Mouse (Mus musculus): ENCODE results near the gene Pde4a. TPM values are rescaled to one million over a fixed set of nuclear protein-coding genes. Genes with fewer than 3 reads are reported as not detected.

Pde4a gene
- polyA plus RNA-seq, 1 experiment from 2014 or later, result 11.8 TPM

DNA sequence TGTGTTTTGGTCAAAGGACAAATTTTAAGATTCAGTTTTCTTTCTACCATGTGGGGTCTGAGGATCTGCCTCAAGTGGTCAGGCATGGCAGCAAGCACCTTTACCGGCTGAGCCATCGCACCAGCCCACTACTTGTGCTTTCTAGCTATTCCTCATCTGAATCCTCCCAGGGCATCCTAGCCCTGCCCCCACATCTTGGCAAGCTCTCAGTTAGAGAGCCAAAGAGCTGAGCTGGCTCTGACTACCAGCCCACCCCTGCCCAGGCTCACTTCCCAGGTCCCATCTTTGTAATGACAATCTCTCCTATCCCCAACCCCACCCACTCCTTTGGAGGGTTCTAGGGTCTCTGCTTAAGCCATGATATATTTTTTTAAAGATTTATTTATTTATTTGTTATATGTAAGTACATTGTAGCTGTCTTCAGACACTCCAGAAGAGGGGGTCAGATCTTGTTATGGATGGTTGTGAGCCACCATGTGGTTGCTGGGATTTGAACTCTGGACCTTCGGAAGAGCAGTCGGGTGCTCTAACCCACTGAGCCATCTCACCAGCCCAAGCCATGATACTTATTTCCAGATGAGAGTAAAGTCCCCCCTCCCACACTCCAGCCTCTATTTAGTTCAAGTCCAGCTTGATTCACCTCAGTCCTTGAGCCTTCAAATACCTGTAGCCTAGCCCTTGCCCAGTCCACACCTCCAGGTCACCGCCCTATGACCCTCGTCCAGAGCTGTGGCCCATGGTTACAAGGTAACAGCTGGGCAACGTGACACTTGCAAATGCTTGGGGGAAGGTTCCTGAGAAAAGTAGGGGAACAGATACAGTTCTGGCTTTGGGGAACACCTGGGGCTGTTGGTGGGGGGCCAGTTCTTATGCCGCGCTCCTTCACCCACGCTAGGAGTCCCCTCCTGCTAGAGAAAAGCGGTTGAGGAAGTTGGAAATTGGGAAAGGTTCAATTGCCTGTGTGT lies 2.1 kb upstream of the Pde4a start:
- H3K4me1 ChIP-seq (ENCODE audit: control insufficient read depth in 2 of 2, insufficient read depth in 2 of 2, low read length in 2 of 2), result peaks cover 27 to 41% of the 10 kb centered on the region in 2 experiments
- H3K4me2 ChIP-seq (ENCODE audit: low read length), result peak overlapping the region; percentile 98
- no peaks in the 10 kb centered on the region for H3K36me3 ChIP-seq (ENCODE audit: control insufficient read depth, insufficient read depth, low read length)
- no peak for ATAC-seq (ENCODE audit: insufficient number of reproducible peaks, insufficient read depth, low FRiP score, low read depth)
- H3K27me3 ChIP-seq (ENCODE audit: control insufficient read depth, insufficient read depth, low read length), result peaks cover 42% of the 10 kb centered on the region
- H3K9me3 ChIP-seq (ENCODE audit: control insufficient read depth, low read length), result no peaks in the 10 kb centered on the region
- WGBS, result 41% methylated on average over 11 of the region's 11 CpGs
- H3K4me3 ChIP-seq (ENCODE audit: control insufficient read depth in 1 of 2, insufficient read depth in 1 of 2, low read depth in 1 of 2, low read length in 2 of 2), result peak overlapping the region in 1 of 2 experiments; percentile 61; a peak in 1 of 4 replicates
- no peak overlapping the region for H3K27ac ChIP-seq (replicated peaks in 1 of 2; ENCODE audit: control insufficient read depth in 1 of 2, insufficient read depth in 1 of 2, low read depth in 2 of 2, low read length in 2 of 2)
- H3K9ac ChIP-seq (ENCODE audit: low read length), result no peak overlapping the region

DNA sequence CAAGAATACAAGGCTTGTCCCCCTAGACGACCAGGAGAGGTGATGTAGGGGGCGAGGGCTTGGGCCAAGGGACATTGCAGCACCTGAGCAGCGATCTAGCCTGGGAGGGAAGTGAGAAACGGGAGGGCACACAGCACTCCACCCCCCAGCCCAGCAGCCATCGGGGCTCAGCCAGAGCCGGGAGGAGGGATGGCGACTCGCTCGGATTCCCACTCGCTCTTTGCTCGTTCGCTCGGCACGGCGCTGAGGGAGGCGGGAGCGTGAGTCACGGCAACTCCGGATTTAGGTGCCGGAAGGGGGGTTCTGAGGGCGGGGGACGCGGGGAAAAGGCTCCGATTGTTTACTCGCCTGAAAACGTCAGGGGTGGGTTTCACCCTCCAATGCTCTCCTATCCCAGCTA lies 1.4 kb upstream of the Pde4a start:
- Histone ChIP-seq H3K4me3 (ENCODE audit: control insufficient read depth in 1 of 2, insufficient read depth in 1 of 2, low read depth in 1 of 2, low read length in 2 of 2) (peak overlapping the region; percentile 6 to 61; a peak in 3 of 4 replicates), H3K4me1 (ENCODE audit: control insufficient read depth in 2 of 2, insufficient read depth in 2 of 2, low read length in 2 of 2) (peaks cover 33 to 48% of the 10 kb centered on the region in 2 experiments), H3K27me3 (ENCODE audit: control insufficient read depth, insufficient read depth, low read length) (peaks cover 42% of the 10 kb centered on the region), H3K9me3 (ENCODE audit: control insufficient read depth, low read length) (no peaks in the 10 kb centered on the region), H3K27ac (replicated peaks in 1 of 2; ENCODE audit: control insufficient read depth in 1 of 2, insufficient read depth in 1 of 2, low read depth in 2 of 2, low read length in 2 of 2) (no peak overlapping the region), H3K9ac (ENCODE audit: low read length) (peak overlapping the region; percentile 48; the same call in 1 of the 2 replicates), H3K4me2 (ENCODE audit: low read length) (peak overlapping the region; percentile 98), H3K36me3 (ENCODE audit: control insufficient read depth, insufficient read depth, low read length) (no peaks in the 10 kb centered on the region)
- ATAC-seq (ENCODE audit: insufficient number of reproducible peaks, insufficient read depth, low FRiP score, low read depth), result no peak
- WGBS, result 1% methylated on average over 25 of the region's 26 CpGs

DNA sequence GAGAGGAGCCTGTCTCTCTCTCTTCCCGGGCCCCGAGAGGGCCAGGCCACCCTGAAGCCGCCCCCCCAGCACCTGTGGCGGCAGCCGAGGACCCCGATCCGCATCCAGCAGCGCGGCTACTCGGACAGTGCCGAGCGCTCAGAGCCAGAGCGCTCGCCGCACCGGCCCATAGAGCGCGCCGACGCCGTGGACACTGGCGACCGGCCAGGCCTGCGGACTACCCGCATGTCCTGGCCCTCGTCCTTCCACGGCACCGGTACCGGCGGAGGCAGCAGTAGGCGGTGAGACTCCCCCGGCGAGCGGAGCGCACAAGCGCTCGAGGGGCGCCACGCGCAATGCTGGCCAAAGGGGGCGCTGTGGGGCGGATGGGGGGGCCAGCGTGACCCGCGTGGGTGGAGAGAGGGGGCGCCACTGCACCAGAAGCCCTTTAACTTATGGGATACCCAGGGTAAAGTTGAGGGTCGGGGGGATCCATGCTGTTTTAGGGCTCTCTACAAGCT lies 488 bp downstream of the Pde4a start:
- H3K27me3 ChIP-seq (ENCODE audit: control insufficient read depth, insufficient read depth, low read length), result peaks cover 42% of the 10 kb centered on the region
- peak overlapping the region; percentile 98 for H3K4me2 ChIP-seq (ENCODE audit: low read length)
- no peak for ATAC-seq (ENCODE audit: insufficient number of reproducible peaks, insufficient read depth, low FRiP score, low read depth)
- H3K9me3 ChIP-seq (ENCODE audit: control insufficient read depth, low read length), result no peaks in the 10 kb centered on the region
- no peaks in the 10 kb centered on the region for H3K36me3 ChIP-seq (ENCODE audit: control insufficient read depth, insufficient read depth, low read length)
- peak overlapping the region; percentile 61 to 69 for H3K4me3 ChIP-seq (ENCODE audit: control insufficient read depth in 1 of 2, insufficient read depth in 1 of 2, low read depth in 1 of 2, low read length in 2 of 2)
- peak overlapping the region; percentile 79 for H3K9ac ChIP-seq (ENCODE audit: low read length)
- H3K27ac ChIP-seq (replicated peaks in 1 of 2; ENCODE audit: control insufficient read depth in 1 of 2, insufficient read depth in 1 of 2, low read depth in 2 of 2, low read length in 2 of 2), result no peak overlapping the region; a peak in 1 of 4 replicates
- H3K4me1 ChIP-seq (ENCODE audit: control insufficient read depth in 2 of 2, insufficient read depth in 2 of 2, low read length in 2 of 2), result peaks cover 33 to 52% of the 10 kb centered on the region in 2 experiments
- WGBS, result 2% methylated on average over 47 of the region's 47 CpGs

DNA sequence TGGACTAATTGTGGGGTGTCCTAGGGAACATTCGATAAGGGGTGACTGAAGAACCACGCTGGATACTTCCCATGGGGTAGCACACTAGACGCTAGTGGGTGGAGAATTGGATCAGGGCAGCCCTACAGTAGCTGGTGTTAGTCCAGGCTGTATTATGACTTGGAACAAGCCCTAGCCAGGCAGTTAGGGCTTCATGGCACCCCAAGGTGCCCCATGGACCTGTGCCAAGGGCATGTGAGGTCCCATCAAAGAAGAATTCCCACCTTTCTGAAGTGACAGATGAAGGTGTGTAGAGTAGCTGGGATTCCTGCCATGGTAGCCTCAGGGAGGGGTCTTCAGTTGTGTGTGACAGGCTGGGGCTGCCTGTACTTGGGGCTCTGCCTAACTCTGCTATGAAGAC lies 1.0 kb downstream of the Pde4a start:
- H3K27ac ChIP-seq (replicated peaks in 1 of 2; ENCODE audit: control insufficient read depth in 1 of 2, insufficient read depth in 1 of 2, low read depth in 2 of 2, low read length in 2 of 2), result peak overlapping the region in 1 of 2 experiments; percentile 92; a peak in 1 of 4 replicates
- peaks cover 42% of the 10 kb centered on the region for H3K27me3 ChIP-seq (ENCODE audit: control insufficient read depth, insufficient read depth, low read length)

DNA sequence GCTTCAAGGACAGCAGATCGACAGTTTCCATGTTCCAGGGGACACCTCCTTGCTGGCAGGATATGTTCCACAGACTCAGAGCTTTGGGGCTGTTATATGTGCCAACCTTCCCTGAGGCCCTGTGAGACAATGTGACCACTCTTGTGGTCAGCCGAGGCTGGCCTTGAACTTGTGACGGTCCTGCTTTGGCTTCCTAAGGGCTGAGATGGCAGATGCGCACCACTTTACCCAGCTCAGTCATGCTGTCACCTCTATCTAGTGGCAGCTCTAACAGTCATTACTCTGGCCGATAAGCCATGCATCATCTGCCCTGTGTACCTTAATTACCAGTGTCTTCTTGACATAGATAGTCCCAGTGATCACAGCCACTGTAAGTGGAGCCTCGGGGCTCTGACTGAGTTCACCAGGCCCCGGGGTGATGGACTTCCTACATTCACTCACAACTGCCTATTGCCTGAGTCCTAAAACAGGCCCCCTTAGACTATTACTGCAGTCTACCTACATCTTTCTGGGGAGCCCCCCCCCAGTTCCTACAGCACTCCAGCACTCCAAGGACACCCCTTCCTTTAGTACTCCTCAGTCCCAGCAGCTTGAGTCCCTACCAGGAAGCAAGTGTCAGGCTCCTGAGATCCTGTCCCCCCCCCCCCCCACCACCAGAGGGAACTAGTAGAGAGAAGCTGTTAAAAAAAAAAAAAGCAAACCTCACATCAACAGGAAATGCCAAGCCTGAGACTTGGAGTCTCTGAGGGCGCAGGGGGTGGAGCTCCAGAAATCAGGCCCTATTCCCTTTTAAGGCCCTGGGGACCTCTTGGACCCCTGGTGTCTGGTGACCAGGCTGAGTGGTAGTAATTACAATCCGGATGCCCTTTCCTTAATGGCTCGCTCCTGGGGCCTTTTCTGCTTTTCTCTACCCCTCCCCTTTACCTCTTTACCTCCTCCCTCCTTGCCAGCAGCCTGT lies 1.9 kb downstream of the Pde4a start:
- H3K4me1 ChIP-seq (ENCODE audit: control insufficient read depth in 2 of 2, insufficient read depth in 2 of 2, low read length in 2 of 2), result peaks cover 32 to 54% of the 10 kb centered on the region in 2 experiments
- no peak for ATAC-seq (ENCODE audit: insufficient number of reproducible peaks, insufficient read depth, low FRiP score, low read depth)
- WGBS, result 40% methylated on average over 10 of the region's 10 CpGs

More for the DNA sequence above, 1.0 kb downstream of the Pde4a start:
- H3K9me3 ChIP-seq (ENCODE audit: control insufficient read depth, low read length), result no peaks in the 10 kb centered on the region
- peaks cover 32 to 52% of the 10 kb centered on the region in 2 experiments for H3K4me1 ChIP-seq (ENCODE audit: control insufficient read depth in 2 of 2, insufficient read depth in 2 of 2, low read length in 2 of 2)
- no peak for ATAC-seq (ENCODE audit: insufficient number of reproducible peaks, insufficient read depth, low FRiP score, low read depth)
- H3K4me2 ChIP-seq (ENCODE audit: low read length), result peak overlapping the region; percentile 98
- peak overlapping the region; percentile 61 to 69 for H3K4me3 ChIP-seq (ENCODE audit: control insufficient read depth in 1 of 2, insufficient read depth in 1 of 2, low read depth in 1 of 2, low read length in 2 of 2)
- H3K36me3 ChIP-seq (ENCODE audit: control insufficient read depth, insufficient read depth, low read length), result no peaks in the 10 kb centered on the region
- peak overlapping the region; percentile 79; the same call in 1 of the 2 replicates for H3K9ac ChIP-seq (ENCODE audit: low read length)
- WGBS, result 21% methylated on average over 3 of the region's 3 CpGs

DNA sequence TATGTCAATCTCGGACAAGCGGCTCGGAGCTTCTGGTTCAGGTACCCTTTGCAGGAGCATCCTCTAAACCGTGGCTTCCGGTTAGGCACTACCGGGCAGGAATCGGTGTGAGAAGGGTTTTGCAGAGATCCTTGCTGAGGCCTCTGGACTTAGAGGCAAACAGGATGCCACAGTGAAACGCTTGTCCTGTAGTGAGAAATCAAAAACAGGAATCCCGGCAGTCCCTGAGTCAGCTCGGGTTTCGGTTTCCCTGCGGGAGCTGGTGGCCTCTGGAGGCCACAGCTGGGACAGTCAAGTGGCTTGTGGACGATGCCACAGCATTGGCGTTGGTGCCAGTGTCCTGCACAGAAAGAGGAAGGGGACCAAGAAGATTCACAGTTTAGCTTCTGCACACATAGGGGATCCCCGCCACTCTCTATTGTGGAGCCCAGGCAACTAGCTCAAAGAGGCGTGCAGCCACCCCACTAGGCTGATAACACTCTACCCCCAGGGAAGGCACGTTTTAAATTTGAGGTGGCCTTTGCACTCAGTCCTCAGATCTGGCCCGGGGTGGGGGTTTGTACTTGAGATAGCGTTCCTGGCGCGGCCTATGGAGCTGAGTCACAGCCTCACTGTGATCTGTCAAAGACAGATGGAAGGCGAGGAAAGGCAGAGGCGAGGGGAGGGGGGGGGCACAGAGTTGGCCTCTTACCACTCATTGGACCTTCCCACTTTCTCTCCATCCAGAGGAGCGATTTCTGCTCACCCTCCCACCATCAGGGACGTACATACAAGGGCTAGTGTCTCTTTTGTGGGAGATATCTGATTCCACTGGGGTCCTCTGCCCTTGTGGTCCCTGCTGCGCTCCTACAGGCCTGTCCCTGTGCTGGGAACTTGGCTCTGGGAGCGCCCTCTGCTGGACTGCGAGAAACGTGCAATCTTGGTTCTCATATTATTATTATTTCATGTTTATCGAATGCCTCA lies 2.9 kb downstream of the Pde4a start:
- Histone ChIP-seq H3K9ac (ENCODE audit: low read length) (peak overlapping the region; percentile 69), H3K36me3 (ENCODE audit: control insufficient read depth, insufficient read depth, low read length) (no peaks in the 10 kb centered on the region), H3K27ac (replicated peaks in 1 of 2; ENCODE audit: control insufficient read depth in 1 of 2, insufficient read depth in 1 of 2, low read depth in 2 of 2, low read length in 2 of 2) (peak overlapping the region; percentile 92 to 94), H3K4me2 (ENCODE audit: low read length) (peak overlapping the region; percentile 98), H3K4me3 (ENCODE audit: control insufficient read depth in 1 of 2, insufficient read depth in 1 of 2, low read depth in 1 of 2, low read length in 2 of 2) (peak overlapping the region; percentile 31 to 42), H3K27me3 (ENCODE audit: control insufficient read depth, insufficient read depth, low read length) (peaks cover 31% of the 10 kb centered on the region), H3K4me1 (ENCODE audit: control insufficient read depth in 2 of 2, insufficient read depth in 2 of 2, low read length in 2 of 2) (peaks cover 32 to 54% of the 10 kb centered on the region in 2 experiments), H3K9me3 (ENCODE audit: control insufficient read depth, low read length) (no peaks in the 10 kb centered on the region)
- 2% methylated on average over 30 of the region's 30 CpGs for WGBS
- peak; percentile 86 for ATAC-seq (ENCODE audit: insufficient number of reproducible peaks, insufficient read depth, low FRiP score, low read depth)

More for the DNA sequence above, 1.9 kb downstream of the Pde4a start:
- Histone ChIP-seq H3K4me2 (ENCODE audit: low read length) (peak overlapping the region; percentile 98), H3K27ac (replicated peaks in 1 of 2; ENCODE audit: control insufficient read depth in 1 of 2, insufficient read depth in 1 of 2, low read depth in 2 of 2, low read length in 2 of 2) (peak overlapping the region; percentile 92 to 94), H3K27me3 (ENCODE audit: control insufficient read depth, insufficient read depth, low read length) (peaks cover 40% of the 10 kb centered on the region), H3K36me3 (ENCODE audit: control insufficient read depth, insufficient read depth, low read length) (no peaks in the 10 kb centered on the region), H3K9me3 (ENCODE audit: control insufficient read depth, low read length) (no peaks in the 10 kb centered on the region), H3K4me3 (ENCODE audit: control insufficient read depth in 1 of 2, insufficient read depth in 1 of 2, low read depth in 1 of 2, low read length in 2 of 2) (peak overlapping the region; percentile 42 to 61), H3K9ac (ENCODE audit: low read length) (peak overlapping the region; percentile 79)

Measured in heart, embryonic 14.5 days (tissue).